ENCODE assay signal across 26 mouse cellular contexts in genomic region chr16:25333279-25334219, GRCm38 (mm10). TPM values are rescaled to one million over a fixed set of nuclear protein-coding genes. Genes with fewer than 3 reads are reported as not detected.
DNase-seq lines count a peak whose midpoint lies in the region; ATAC-seq lines count a peak whose summit lies in the region.
"Had no signal": no experiment of that assay in that cellular context is flagged by ENCODE, and none has a peak within 500 bp of the region (broad histone marks: within the 10 kb centered on the region; RNA-seq: fewer than 3 reads in every experiment).

No protein-coding gene starts in this region.

- H3K9me3 ChIP-seq in kidney, embryonic 14.5 days (ENCODE audit: control insufficient read depth, low read length), result no peaks in the 10 kb centered on the region
- no peaks in the 10 kb centered on the region for H3K9me3 ChIP-seq in stomach, embryonic 15.5 days
- H3K9me3 ChIP-seq: forebrain, embryonic 13.5 days; heart, embryonic 13.5 days; hindbrain, embryonic 15.5 days; intestine, embryonic 15.5 days; neural tube, embryonic 13.5 days had no signal

- no peaks in the 10 kb centered on the region for H3K27me3 ChIP-seq in kidney, embryonic 14.5 days (ENCODE audit: control insufficient read depth, insufficient read depth, low read length)
- no peaks in the 10 kb centered on the region for H3K27me3 ChIP-seq in stomach, embryonic 15.5 days (replicated peaks)
- H3K27me3 ChIP-seq: CH12.LX; heart, embryonic 13.5 days; hindbrain, embryonic 15.5 days; intestine, embryonic 15.5 days had no signal

- H3K9ac ChIP-seq in kidney, embryonic 14.5 days (ENCODE audit: low read depth, low read length), result no peak overlapping the region
- H3K9ac ChIP-seq in stomach, embryonic 15.5 days, result no peak overlapping the region
- H3K9ac ChIP-seq: forebrain, embryonic 13.5 days; heart, embryonic 13.5 days; hindbrain, embryonic 15.5 days; intestine, embryonic 15.5 days; neural tube, embryonic 13.5 days had no signal

- no peaks in the 10 kb centered on the region for H3K36me3 ChIP-seq in kidney, embryonic 14.5 days (ENCODE audit: control insufficient read depth, insufficient read depth, low read length)
- H3K36me3 ChIP-seq in stomach, embryonic 15.5 days, result no peaks in the 10 kb centered on the region
- H3K36me3 ChIP-seq: heart, embryonic 13.5 days; hindbrain, embryonic 15.5 days; intestine, embryonic 15.5 days; neural tube, embryonic 13.5 days had no signal

- H3K4me1 ChIP-seq in kidney, embryonic 14.5 days (ENCODE audit: control insufficient read depth, insufficient read depth, low read length), result 0 out of 2 replicates have a peak, but pooled peaks cover 4% of the 10 kb centered on the region
- H3K4me1 ChIP-seq in stomach, embryonic 15.5 days, result no peaks in the 10 kb centered on the region
- H3K4me1 ChIP-seq: forebrain, embryonic 13.5 days; heart, embryonic 13.5 days; hindbrain, embryonic 15.5 days; intestine, embryonic 15.5 days had no signal

- H3K4me3 ChIP-seq in kidney, embryonic 14.5 days (ENCODE audit: low read length), result no peak overlapping the region
- no peak overlapping the region for H3K4me3 ChIP-seq in stomach, embryonic 15.5 days (replicated peaks)
- H3K4me3 ChIP-seq: forebrain, embryonic 13.5 days; heart, embryonic 13.5 days; hindbrain, embryonic 15.5 days; intestine, embryonic 15.5 days; neural tube, embryonic 13.5 days had no signal

- no peak overlapping the region for H3K4me2 ChIP-seq in kidney, embryonic 14.5 days (replicated peaks; ENCODE audit: low read depth, low read length)
- no peak overlapping the region for H3K4me2 ChIP-seq in stomach, embryonic 15.5 days
- H3K4me2 ChIP-seq: forebrain, embryonic 13.5 days; heart, embryonic 13.5 days; hindbrain, embryonic 15.5 days; intestine, embryonic 15.5 days; neural tube, embryonic 13.5 days had no signal

- peak overlapping the region; percentile 43; the same call in 1 of the 2 replicates for H3K27ac ChIP-seq in kidney, embryonic 14.5 days (ENCODE audit: low read depth, low read length)
- H3K27ac ChIP-seq in stomach, embryonic 15.5 days, result no peak overlapping the region
- H3K27ac ChIP-seq: forebrain, embryonic 13.5 days; heart, embryonic 13.5 days; hindbrain, embryonic 15.5 days; intestine, embryonic 15.5 days; neural tube, embryonic 13.5 days had no signal

- no peak for DNase-seq in kidney, postnatal 14 days
- DNase-seq in lung, postnatal 4 days, result peak; percentile 27 to 30
- no peak for DNase-seq in lung, postnatal 25 days (ENCODE audit: low spot score)
- DNase-seq in embryo, embryonic 11 days, result peak; percentile 13
- DNase-seq in thymus, postnatal 25 days, result no peak
- DNase-seq: adrenal gland, postnatal 36 days; cerebellum, adult 18-20 months; cerebellum, postnatal 25 days; gastrocnemius, postnatal 10 days; heart, adult 18-20 months; kidney, postnatal 25 days; left cerebral cortex, postnatal 4 days; liver; right cerebral cortex, postnatal 14 days; spleen, adult 18-20 months; thymus, postnatal 14 days had no signal

- ATAC-seq in kidney, embryonic 14.5 days (ENCODE audit: low FRiP score, low TSS enrichment), result peak; percentile 73
- peak; percentile 47; the same call in 1 of the 2 replicates for ATAC-seq in stomach, embryonic 15.5 days (ENCODE audit: insufficient read depth, low FRiP score, low read depth)
- ATAC-seq: forebrain, embryonic 13.5 days; intestine, embryonic 15.5 days had no signal

- 67% methylated on average over 10 of the region's 10 CpGs for WGBS in kidney, embryonic 14.5 days
- 72% methylated on average over 10 of the region's 10 CpGs for WGBS in stomach, embryonic 15.5 days

RNA-seq across cellular contexts. Expression of gene Tprg, which starts 46.9 kb away (rescaled TPM):
- not detected in 2 replicates for polyA plus RNA-seq in kidney, embryonic 14.5 days (2014; fragmentation: Nextera tagmentation; extraction: Ambion mirVana)
- 2.7 and 5.5 TPM in 2 replicates for polyA plus RNA-seq in stomach, embryonic 15.5 days (2015; fragmentation: Nextera tagmentation; extraction: Ambion mirVana)
- polyA plus RNA-seq: embryonic facial prominence, embryonic 11.5 days; forebrain, embryonic 13.5 days; heart, embryonic 13.5 days; hindbrain, embryonic 15.5 days; intestine, embryonic 15.5 days; liver, embryonic 16.5 days; neural tube, embryonic 13.5 days had no signal

Comparison
In these comparisons a context has a peak if more than half of its experiments do, and no peak if none do; other contexts are left out.
1. DNase-seq: peak in lung, postnatal 4 days (2 of 2) and embryo, embryonic 11 days (single experiment); none in kidney, postnatal 14 days (single experiment), lung, postnatal 25 days (single experiment) and thymus, postnatal 25 days (single experiment).